Mouse (Mus musculus) left cerebral cortex, postnatal 10 days (tissue): ENCODE measurements around the gene Fars2. TPM values are rescaled to one million over a fixed set of nuclear protein-coding genes. Genes with fewer than 3 reads are reported as not detected.

ENCODE experiments used
- total RNA-seq, 2 experiments: library from RNA; stranded (reverse); gene quantifications; 2 replicates each; pipeline ENCODE4 v1.2.3; 2021

Gene Fars2
- total RNA-seq, 2 experiments from 2014 or later = 31.1 to 37.6 TPM

Other genes starting within 250 kb of the Fars2 start
- 1 to 10 TPM; 5.8 to 8.0 TPM for gene Rpp40, start 211.1 kb upstream of the Fars2 start, total RNA-seq
- 10 to 100 TPM in 1 of 2 experiments, 1 to 10 TPM in 1; 5.9 to 11.7 TPM for gene Ppp1r3g, start 158.6 kb upstream of the Fars2 start, total RNA-seq
- gene Lyrm4, start 114 bp downstream of the Fars2 start, total RNA-seq = 10 to 100 TPM; 19.8 to 20.7 TPM